Comparison of ENCODE assay signal across 22 mouse cellular contexts in genomic region chr9:43151779-43152178, GRCm38 (mm10). TPM values are rescaled to one million over a fixed set of nuclear protein-coding genes. Genes with fewer than 3 reads are reported as not detected.
"Had no signal": no experiment of that assay in that cellular context is flagged by ENCODE, and none has a peak within 500 bp of the region (broad histone marks: within the 10 kb centered on the region; RNA-seq: fewer than 3 reads in every experiment).

No protein-coding gene starts in this region.

- H3K4me2 ChIP-seq: limb, embryonic 12.5 days; liver, embryonic 12.5 days; liver, embryonic 15.5 days; midbrain, embryonic 12.5 days; midbrain, embryonic 15.5 days; neural tube, embryonic 12.5 days; neural tube, embryonic 15.5 days had no signal

- H3K9ac ChIP-seq: limb, embryonic 12.5 days; liver, embryonic 12.5 days; liver, embryonic 15.5 days; midbrain, embryonic 12.5 days; midbrain, embryonic 15.5 days; neural tube, embryonic 12.5 days; neural tube, embryonic 15.5 days had no signal

- H3K36me3 ChIP-seq: limb, embryonic 12.5 days; liver, embryonic 12.5 days; liver, embryonic 15.5 days; midbrain, embryonic 12.5 days; midbrain, embryonic 15.5 days; neural tube, embryonic 12.5 days; neural tube, embryonic 15.5 days had no signal

- H3K4me3 ChIP-seq: layer of hippocampus, adult 2 months; limb, embryonic 12.5 days; liver, embryonic 12.5 days; liver, embryonic 15.5 days; midbrain, embryonic 12.5 days; midbrain, embryonic 15.5 days; neural tube, embryonic 12.5 days; neural tube, embryonic 15.5 days had no signal

- H3K27me3 ChIP-seq: midbrain, embryonic 12.5 days; midbrain, embryonic 15.5 days; neural tube, embryonic 12.5 days; neural tube, embryonic 15.5 days had no signal

- H3K4me1 ChIP-seq: limb, embryonic 12.5 days; liver, embryonic 12.5 days; liver, embryonic 15.5 days; midbrain, embryonic 12.5 days; midbrain, embryonic 15.5 days; neural tube, embryonic 12.5 days had no signal

- ATAC-seq: intestine, postnatal 0 days; liver, embryonic 12.5 days; midbrain, embryonic 15.5 days had no signal

- H3K9me3 ChIP-seq: limb, embryonic 12.5 days; liver, embryonic 12.5 days; liver, embryonic 15.5 days; midbrain, embryonic 12.5 days; midbrain, embryonic 15.5 days; neural tube, embryonic 12.5 days; neural tube, embryonic 15.5 days had no signal

- H3K27ac ChIP-seq: kidney, postnatal 0 days; layer of hippocampus, adult 2 months; limb, embryonic 12.5 days; liver, embryonic 12.5 days; liver, embryonic 15.5 days; midbrain, embryonic 12.5 days; midbrain, embryonic 15.5 days; neural tube, embryonic 12.5 days; neural tube, embryonic 15.5 days; stomach, postnatal 0 days had no signal

- DNase-seq: kidney, adult 2 months; kidney, postnatal 25 days; layer of hippocampus, adult 9-11 months; liver; right cerebral cortex, adult 18-20 months; right cerebral cortex, postnatal 14 days; right cerebral cortex, postnatal 4 days; thymus, adult 2 months; thymus, postnatal 14 days; thymus, postnatal 4 days had no signal

RNA-seq across cellular contexts. Expression of gene Tmem136, which starts 35.4 kb away (rescaled TPM):
- total RNA-seq: megakaryocyte progenitor cell, adult 5-6 weeks had no signal

RNA-seq across cellular contexts. Expression of gene Pou2f3, which starts 58.4 kb away (rescaled TPM):
- total RNA-seq: megakaryocyte progenitor cell, adult 5-6 weeks had no signal
- polyA plus RNA-seq: limb, embryonic 12.5 days; liver, embryonic 12.5 days; liver, embryonic 15.5 days; midbrain, embryonic 12.5 days; neural tube, embryonic 12.5 days; neural tube, embryonic 15.5 days had no signal
